Mouse (Mus musculus): Measurements from ENCODE around the gene Grm7. TPM values are rescaled to one million over a fixed set of nuclear protein-coding genes. Genes with fewer than 3 reads are reported as not detected.

The Grm7 gene
- 2.7 and 4.2 TPM in 2 replicates for polyA plus RNA-seq (2016; fragmentation: Nextera tagmentation; extraction: Ambion mirVana)

DNA sequence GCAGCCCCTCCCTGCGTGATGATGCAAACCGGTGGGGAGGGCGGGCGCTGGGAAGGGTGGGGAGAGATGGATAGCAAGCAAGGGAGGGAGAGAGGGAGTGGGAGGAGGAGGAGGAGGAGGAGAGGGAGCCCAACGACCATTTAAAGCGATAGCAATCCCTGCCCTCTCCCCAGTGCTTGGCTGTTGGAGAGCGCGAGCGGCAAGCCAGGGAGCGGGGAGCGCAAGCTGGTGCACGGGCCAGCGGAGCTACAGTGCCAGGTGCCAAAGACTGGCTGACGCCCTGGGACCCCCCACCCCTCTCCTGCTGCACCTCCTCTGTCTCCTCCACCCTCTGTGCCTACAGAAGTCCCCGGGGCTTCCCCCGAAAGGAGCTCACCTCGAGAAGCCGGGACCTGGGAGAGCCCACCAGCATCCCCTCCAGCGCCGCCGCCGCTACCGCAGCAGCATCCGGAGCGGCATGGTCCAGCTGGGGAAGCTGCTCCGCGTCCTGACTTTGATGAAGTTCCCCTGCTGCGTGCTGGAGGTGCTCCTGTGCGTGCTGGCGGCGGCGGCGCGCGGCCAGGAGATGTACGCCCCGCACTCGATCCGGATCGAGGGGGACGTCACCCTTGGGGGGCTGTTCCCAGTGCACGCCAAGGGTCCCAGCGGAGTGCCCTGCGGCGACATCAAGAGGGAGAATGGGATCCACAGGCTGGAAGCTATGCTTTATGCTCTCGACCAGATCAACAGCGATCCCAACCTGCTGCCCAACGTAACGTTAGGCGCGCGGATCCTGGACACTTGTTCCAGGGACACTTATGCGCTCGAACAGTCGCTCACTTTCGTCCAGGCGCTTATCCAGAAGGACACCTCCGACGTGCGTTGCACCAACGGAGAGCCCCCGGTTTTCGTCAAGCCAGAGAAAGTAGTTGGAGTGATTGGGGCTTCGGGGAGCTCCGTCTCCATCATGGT lies at the start of gene Grm7:
Gene Grm7 (plus strand): TSS at position 171 of the 951 bp plus-strand sequence.
- Histone ChIP-seq H3K36me3 (no peaks in the 10 kb centered on the region), H3K9me3 (no peaks in the 10 kb centered on the region), H3K4me3 (peak within 1 kb of the TSS; percentile 62), H3K4me2 (replicated peaks) (peak within 1 kb of the TSS; percentile 95), H3K9ac (replicated peaks) (peak within 1 kb of the TSS; percentile 59), H3K4me1 (peaks cover 11% of the 10 kb centered on the region; the same call in 1 of the 2 replicates), H3K27me3 (peaks cover 43% of the 10 kb centered on the region), H3K27ac (replicated peaks) (no peak within 1 kb of the TSS)
- peak; percentile 84 for ATAC-seq (ENCODE audit: low FRiP score, low read depth)
- under 1% methylated on average over 64 of the region's 65 CpGs for WGBS

DNA sequence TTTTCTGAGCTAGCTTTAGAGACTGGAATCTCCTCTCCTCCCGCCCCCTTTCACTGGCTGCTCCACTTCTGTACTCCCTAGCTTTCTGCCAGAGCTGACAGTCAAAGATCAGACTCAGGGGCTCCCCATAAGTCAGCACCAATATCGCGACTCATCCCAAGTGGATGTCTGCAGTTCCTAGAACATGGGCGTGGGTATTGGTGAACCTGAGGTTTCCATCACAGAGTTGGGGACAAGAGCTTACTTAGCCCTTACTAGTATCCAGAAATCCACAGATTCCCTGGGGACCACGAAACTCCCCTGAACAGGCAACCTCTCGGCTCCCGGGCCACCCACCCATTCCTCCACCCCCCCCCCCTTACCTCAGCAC lies 355 bp upstream of the Grm7 start:
- ATAC-seq (ENCODE audit: low FRiP score, low read depth) = peak; percentile 32; the same call in 1 of the 2 replicates
- WGBS = 2% methylated on average over 7 of the region's 7 CpGs
- Histone ChIP-seq H3K27me3 (peaks cover 43% of the 10 kb centered on the region), H3K36me3 (no peaks in the 10 kb centered on the region), H3K4me1 (peaks cover 11% of the 10 kb centered on the region; the same call in 1 of the 2 replicates), H3K4me2 (replicated peaks) (peak overlapping the region; percentile 95), H3K27ac (replicated peaks) (no peak overlapping the region), H3K9me3 (no peaks in the 10 kb centered on the region), H3K9ac (replicated peaks) (peak overlapping the region; percentile 59), H3K4me3 (peak overlapping the region; percentile 62)

DNA sequence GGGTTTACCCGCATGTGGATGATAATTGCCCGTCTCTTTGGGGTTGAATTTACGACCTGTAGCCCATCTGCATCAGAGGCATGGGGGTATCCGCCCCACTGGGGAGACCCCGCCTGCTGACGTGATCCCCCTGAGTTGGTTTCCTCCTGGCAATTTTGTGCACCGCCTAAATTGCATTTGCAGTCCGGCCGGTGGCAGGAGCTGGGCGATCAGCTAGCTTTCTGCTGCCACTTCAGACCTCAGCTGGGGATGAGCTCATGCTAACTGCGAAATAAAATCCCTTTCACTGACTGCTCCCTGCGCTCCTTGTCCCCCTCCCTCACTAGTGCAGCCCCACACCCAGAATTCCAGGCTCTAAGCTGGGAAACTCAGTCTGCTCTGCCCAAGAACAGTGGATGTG lies 1.5 kb downstream of the Grm7 start:
- H3K9ac ChIP-seq (replicated peaks) = no peak overlapping the region
- WGBS = 2% methylated on average over 12 of the region's 12 CpGs

DNA sequence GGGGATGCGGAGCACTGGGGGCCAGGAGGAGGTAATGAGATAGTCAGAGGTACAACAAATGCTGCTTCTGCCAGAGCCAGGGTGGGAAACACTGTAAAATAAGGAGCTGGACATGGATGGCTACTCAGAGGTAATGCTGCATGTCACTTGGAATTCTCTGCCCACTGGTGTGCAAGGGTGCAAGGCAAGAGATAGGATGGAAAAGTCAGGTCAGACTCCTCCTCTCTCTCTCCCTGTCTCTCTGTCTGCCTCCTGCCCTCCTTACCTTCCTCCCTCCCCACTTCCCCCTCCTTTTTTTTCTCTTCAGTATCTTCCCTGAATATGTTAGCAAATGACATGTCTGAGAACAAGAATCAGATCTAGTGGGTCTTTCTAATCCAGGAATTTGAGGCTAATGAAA lies 3.8 kb downstream of the Grm7 start:
- peaks cover 11% of the 10 kb centered on the region; the same call in 1 of the 2 replicates for H3K4me1 ChIP-seq
- H3K27ac ChIP-seq (replicated peaks) = no peak overlapping the region
- no peak overlapping the region for H3K4me2 ChIP-seq (replicated peaks)

More for the DNA sequence above, 1.5 kb downstream of the Grm7 start:
- ATAC-seq (ENCODE audit: low FRiP score, low read depth) = no peak
- Histone ChIP-seq H3K27me3 (peaks cover 43% of the 10 kb centered on the region), H3K4me1 (peaks cover 11% of the 10 kb centered on the region; the same call in 1 of the 2 replicates), H3K4me3 (peak overlapping the region; percentile 62), H3K4me2 (replicated peaks) (peak overlapping the region; percentile 95), H3K36me3 (no peaks in the 10 kb centered on the region), H3K27ac (replicated peaks) (no peak overlapping the region), H3K9me3 (no peaks in the 10 kb centered on the region)

DNA sequence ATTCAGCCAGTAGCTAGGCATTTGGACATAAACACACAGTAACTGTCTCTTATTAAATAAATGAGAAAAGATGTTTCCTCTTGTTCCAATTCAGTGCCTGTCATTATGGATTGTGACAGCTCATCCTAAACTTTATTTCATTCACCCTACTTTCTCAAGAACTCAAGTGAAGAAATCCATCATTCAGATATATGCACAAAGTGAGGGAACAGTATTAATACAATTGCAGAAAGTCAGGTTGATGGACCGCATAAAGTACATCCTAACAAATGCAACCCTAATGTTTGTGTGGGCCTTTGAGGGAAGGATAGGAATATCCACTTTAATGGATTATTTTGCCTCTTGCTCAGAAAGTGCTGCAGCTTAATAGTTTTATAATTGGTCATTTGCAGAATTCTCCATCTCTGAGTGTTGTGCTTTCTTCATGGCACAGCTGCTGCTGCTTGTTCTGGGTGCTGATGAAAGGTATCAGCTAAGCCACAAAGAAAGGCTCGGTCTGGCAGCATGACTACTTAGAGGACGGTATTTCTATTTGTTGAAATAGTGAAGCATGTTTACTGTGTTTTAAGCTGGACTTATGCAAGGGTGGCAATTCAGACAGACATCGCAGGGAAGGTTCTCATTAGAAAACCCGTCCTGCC lies 8.1 kb downstream of the Grm7 start:
- Histone ChIP-seq H3K4me3 (no peak overlapping the region), H3K4me1 (no peaks in the 10 kb centered on the region), H3K4me2 (replicated peaks) (no peak overlapping the region), H3K27ac (replicated peaks) (no peak overlapping the region), H3K9ac (replicated peaks) (no peak overlapping the region), H3K36me3 (no peaks in the 10 kb centered on the region), H3K27me3 (peaks cover under 1% of the 10 kb centered on the region), H3K9me3 (no peaks in the 10 kb centered on the region)
- no peak for ATAC-seq (ENCODE audit: low FRiP score, low read depth)
- 62% methylated on average over 5 of the region's 5 CpGs for WGBS

More for the DNA sequence above, 3.8 kb downstream of the Grm7 start:
- H3K9ac ChIP-seq (replicated peaks) = no peak overlapping the region
- ATAC-seq (ENCODE audit: low FRiP score, low read depth) = no peak
- no peaks in the 10 kb centered on the region for H3K36me3 ChIP-seq
- no peaks in the 10 kb centered on the region for H3K9me3 ChIP-seq
- H3K4me3 ChIP-seq = no peak overlapping the region
- peaks cover 43% of the 10 kb centered on the region for H3K27me3 ChIP-seq
- 89% methylated on average over 1 of the region's 1 CpGs for whole genome bisulfite sequencing

DNA sequence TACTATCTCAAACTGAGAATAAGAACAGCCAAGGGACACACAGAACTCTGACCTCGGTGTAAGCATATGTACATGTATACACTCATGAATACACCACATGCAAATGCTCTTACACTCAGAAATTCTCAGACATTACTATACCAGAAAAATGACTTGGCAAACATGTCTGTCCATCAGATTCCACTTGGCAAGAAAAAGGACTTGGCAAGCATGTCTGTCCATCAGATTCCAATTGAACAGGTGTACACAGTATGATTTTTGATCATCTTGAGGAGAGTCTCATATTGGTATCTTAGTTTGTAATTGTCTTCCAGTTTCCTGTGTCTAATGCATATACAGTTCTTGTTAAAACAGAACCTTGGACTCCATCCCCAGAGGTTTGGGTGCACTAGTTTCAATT lies 19.1 kb downstream of the Grm7 start:
- H3K4me2 ChIP-seq (replicated peaks) = no peak overlapping the region
- no peaks in the 10 kb centered on the region for H3K9me3 ChIP-seq
- H3K36me3 ChIP-seq = no peaks in the 10 kb centered on the region
- no peak overlapping the region for H3K27ac ChIP-seq (replicated peaks)
- 100% methylated on average over 1 of the region's 1 CpGs for WGBS
- H3K4me1 ChIP-seq = no peaks in the 10 kb centered on the region
- no peak overlapping the region for H3K9ac ChIP-seq (replicated peaks)
- ATAC-seq (ENCODE audit: low FRiP score, low read depth) = no peak
- no peaks in the 10 kb centered on the region for H3K27me3 ChIP-seq
- no peak overlapping the region for H3K4me3 ChIP-seq

DNA sequence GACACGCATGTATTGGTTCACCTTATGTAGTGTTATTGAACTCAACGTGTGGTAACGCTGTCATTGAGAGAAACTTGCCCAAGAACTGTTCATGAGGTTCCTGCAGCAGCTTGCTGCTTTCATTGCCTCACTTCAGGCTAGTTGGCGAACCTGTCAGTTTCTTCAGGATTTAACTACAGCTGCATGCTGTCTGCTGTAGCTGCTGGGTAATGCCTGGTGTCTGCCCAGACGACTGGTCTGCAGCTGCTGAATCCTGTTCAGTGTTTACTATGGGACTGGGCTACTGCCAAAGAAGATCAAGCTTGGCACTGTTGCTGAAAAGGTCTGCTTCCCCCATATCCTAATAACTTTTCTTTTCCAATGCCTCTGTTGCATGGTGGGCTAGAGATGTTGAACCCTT lies 23.1 kb downstream of the Grm7 start:
- no peaks in the 10 kb centered on the region for H3K4me1 ChIP-seq
- H3K27ac ChIP-seq (replicated peaks) = no peak overlapping the region
- H3K4me3 ChIP-seq = no peak overlapping the region
- no peaks in the 10 kb centered on the region for H3K9me3 ChIP-seq
- H3K36me3 ChIP-seq = no peaks in the 10 kb centered on the region
- ATAC-seq (ENCODE audit: low FRiP score, low read depth) = no peak
- no peaks in the 10 kb centered on the region for H3K27me3 ChIP-seq
- WGBS = 63% methylated on average over 5 of the region's 5 CpGs
- no peak overlapping the region for H3K4me2 ChIP-seq (replicated peaks)
- no peak overlapping the region for H3K9ac ChIP-seq (replicated peaks)

DNA sequence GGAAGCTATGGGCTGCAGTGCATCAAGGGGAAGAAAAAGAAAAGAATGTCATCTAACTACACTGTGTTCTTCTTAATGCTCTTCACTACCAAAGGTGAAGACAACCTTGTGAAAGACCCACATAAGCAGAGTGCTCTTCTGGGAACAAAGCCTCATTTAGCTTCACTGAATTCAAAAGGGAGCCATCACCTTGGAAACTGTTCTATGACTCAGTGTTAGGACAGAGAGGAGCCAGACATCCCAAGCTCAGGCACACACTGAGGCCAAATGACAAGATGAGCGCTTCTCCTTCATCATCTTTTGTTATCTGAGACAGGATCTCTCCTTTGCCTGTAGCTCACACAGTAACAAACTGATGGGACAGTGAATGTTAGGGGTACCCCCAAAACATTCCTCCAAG lies 45.6 kb downstream of the Grm7 start:
- Histone ChIP-seq H3K9me3 (no peaks in the 10 kb centered on the region), H3K27me3 (no peaks in the 10 kb centered on the region), H3K9ac (replicated peaks) (no peak overlapping the region), H3K4me1 (no peaks in the 10 kb centered on the region), H3K36me3 (no peaks in the 10 kb centered on the region), H3K27ac (replicated peaks) (no peak overlapping the region), H3K4me3 (no peak overlapping the region), H3K4me2 (replicated peaks) (no peak overlapping the region)
- WGBS = 75% methylated on average over 1 of the region's 1 CpGs
- no peak for ATAC-seq (ENCODE audit: low FRiP score, low read depth)

DNA sequence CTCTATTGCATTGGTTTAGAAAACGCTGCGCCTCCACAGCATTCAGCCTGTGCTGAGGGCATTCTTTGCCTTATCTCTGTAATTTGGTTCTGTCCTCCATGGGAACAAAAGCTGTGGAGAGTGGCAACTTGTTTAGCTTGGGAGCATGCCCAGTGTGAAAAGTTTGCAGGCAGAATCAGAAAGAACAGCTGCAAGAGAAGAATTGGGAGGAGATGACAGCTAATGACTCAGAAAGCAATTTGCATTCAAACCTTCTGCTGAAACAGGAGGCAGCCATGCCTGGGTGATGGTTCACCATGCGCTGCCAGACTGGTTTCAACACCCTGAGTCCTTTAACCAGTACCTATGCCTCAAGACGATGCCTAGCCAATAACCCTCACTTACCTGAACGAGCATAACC lies 64.4 kb downstream of the Grm7 start:
- H3K36me3 ChIP-seq = no peaks in the 10 kb centered on the region
- H3K4me2 ChIP-seq (replicated peaks) = no peak overlapping the region
- no peak overlapping the region for H3K27ac ChIP-seq (replicated peaks)
- H3K4me3 ChIP-seq = no peak overlapping the region
- no peak overlapping the region for H3K9ac ChIP-seq (replicated peaks)
- 85% methylated on average over 5 of the region's 5 CpGs for WGBS
- H3K9me3 ChIP-seq = no peaks in the 10 kb centered on the region
- no peaks in the 10 kb centered on the region for H3K27me3 ChIP-seq
- ATAC-seq (ENCODE audit: low FRiP score, low read depth) = no peak
- no peaks in the 10 kb centered on the region for H3K4me1 ChIP-seq

DNA sequence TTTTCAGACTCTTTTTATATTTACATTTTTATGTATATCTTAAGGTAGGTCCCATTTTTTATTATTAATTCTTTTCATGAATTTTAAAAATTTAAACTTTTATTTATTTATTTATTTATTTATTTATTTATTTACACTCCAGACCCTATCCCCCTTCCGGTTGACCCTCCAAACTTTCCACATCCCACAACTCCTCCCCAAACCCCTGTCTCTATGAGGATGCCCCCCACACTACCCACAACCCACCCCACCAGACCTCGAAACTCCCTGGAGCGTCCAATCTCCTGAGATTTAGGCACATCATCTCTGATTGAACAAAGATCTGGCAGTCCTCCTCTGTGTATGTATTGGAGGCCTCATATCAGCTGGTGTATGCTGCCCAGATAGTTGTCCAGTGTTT lies 69.6 kb downstream of the Grm7 start:
- 90% methylated on average over 3 of the region's 3 CpGs for WGBS
- no peak for ATAC-seq (ENCODE audit: low FRiP score, low read depth)

DNA sequence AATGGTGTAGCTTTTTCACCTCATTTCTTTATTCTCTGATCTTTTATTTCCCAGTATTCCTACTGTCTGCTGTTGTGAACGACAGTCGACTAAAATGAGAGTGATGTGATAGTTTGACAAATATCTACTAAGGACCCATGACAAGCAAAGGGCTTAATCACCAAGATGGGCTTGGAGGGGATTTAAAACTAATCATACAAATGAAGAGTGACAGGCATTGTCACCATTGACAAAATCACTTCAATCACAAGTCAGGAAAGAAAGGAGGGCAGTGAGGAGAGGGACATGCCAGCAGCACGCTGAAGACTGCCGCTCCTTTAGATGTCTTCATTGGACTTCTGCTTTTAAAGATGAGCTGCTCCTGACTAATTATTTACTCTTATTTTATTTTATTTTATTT lies 78.0 kb downstream of the Grm7 start:
- Histone ChIP-seq H3K27me3 (no peaks in the 10 kb centered on the region), H3K36me3 (no peaks in the 10 kb centered on the region), H3K4me2 (replicated peaks) (no peak overlapping the region), H3K4me3 (no peak overlapping the region), H3K9ac (replicated peaks) (no peak overlapping the region), H3K9me3 (no peaks in the 10 kb centered on the region), H3K27ac (replicated peaks) (no peak overlapping the region), H3K4me1 (no peaks in the 10 kb centered on the region)
- ATAC-seq (ENCODE audit: low FRiP score, low read depth) = no peak
- WGBS = 62% methylated on average over 4 of the region's 4 CpGs

More for the DNA sequence above, 69.6 kb downstream of the Grm7 start:
- Histone ChIP-seq H3K9me3 (no peaks in the 10 kb centered on the region), H3K4me2 (replicated peaks) (no peak overlapping the region), H3K4me3 (no peak overlapping the region), H3K9ac (replicated peaks) (no peak overlapping the region), H3K27ac (replicated peaks) (no peak overlapping the region), H3K4me1 (no peaks in the 10 kb centered on the region), H3K36me3 (no peaks in the 10 kb centered on the region), H3K27me3 (no peaks in the 10 kb centered on the region)

DNA sequence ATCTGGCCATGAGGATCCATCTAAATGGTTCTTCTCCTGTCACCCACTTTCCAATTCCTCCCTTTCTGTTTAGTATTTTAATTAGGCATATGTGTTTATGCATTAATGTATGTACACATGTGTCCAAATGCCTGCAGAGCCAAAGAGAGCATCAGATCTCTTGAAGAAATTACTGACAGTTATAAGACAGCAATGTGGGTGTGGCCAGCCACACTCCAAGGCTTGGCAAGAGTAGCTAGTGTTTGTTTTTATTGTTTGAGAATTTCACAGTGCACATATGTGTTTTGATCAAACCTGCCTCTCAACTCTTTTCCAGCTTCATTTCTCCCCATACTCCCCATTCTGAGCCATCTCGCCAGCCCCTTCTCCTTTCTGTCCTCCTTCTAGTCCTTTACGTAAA lies 88.5 kb downstream of the Grm7 start:
- H3K27me3 ChIP-seq = no peaks in the 10 kb centered on the region
- H3K9me3 ChIP-seq = no peaks in the 10 kb centered on the region
- H3K4me2 ChIP-seq (replicated peaks) = no peak overlapping the region
- WGBS = 90% methylated on average over 2 of the region's 2 CpGs
- H3K27ac ChIP-seq (replicated peaks) = no peak overlapping the region
- H3K4me1 ChIP-seq = no peaks in the 10 kb centered on the region
- no peaks in the 10 kb centered on the region for H3K36me3 ChIP-seq
- H3K9ac ChIP-seq (replicated peaks) = no peak overlapping the region
- no peak for ATAC-seq (ENCODE audit: low FRiP score, low read depth)
- H3K4me3 ChIP-seq = no peak overlapping the region

Data from midbrain, embryonic 12.5 days (tissue).